Mouse (Mus musculus): ENCODE measurements around the gene Camk1d.

DNA sequence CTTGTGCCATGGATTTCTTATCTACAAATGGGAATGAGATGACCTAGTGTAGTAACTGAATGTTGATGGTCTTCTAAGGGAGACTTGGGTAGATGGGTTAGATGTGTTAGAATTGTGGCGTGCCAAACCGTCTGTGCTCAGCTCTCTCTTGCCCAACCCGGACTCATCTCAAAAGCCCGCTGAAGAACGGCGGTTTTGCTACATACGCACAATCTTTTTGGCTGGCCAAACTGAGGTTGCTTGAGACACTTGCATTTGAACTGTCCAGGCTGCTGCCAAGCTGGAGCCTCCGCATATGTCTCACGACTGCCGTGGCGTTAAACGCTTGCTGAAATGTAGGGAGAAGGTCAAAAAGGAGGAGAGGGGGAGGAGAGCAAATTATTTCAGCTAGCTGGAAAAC lies 413.0 kb downstream of the Camk1d start:
- TF ChIP-seq POLR2A (IDR thresholded peaks at IDR 0.05; ENCODE audit: insufficient read depth, low read length) (no peak), CTCF (IDR thresholded peaks at IDR 0.05; ENCODE audit: low read depth, low read length) (no peak), EP300 (IDR thresholded peaks at IDR 0.05; ENCODE audit: insufficient read depth, low read depth, low read length) (no peak)

All from ES-Bruce4 (cell line).